Mouse (Mus musculus) midbrain, postnatal 0 days (tissue): Measurements from ENCODE around the gene Cux1. TPM values are rescaled to one million over a fixed set of nuclear protein-coding genes. Genes with fewer than 3 reads are reported as not detected.

ENCODE experiments used
- ATAC-seq: fragments of 200-750 bp; cut with Nextera tagmentation; 2 replicates; pipeline ENCODE4 v1.8.0; 2017; ENCODE audit warnings: moderate number of reproducible peaks, mild to moderate bottlenecking, moderate TSS enrichment, moderate library complexity; ENCODE audit not compliant: low FRiP score
- DNase-seq: peaks from one replicate; pipeline ENCODE4 v3.0.0-alpha.2; 2015; ENCODE audit warnings: low spot score
- H3K27ac ChIP-seq: fragments of 300-500 bp; sonication (generic); 2 replicates; pipeline ENCODE4 v1.5.1; 2014; ENCODE audit warnings: low read depth, mild to moderate bottlenecking, low read length, mixed read lengths
- H3K27me3 ChIP-seq: fragments of 300-500 bp; sonication (generic); 2 replicates; pipeline ENCODE4 v1.6.1; 2014; ENCODE audit warnings: low read length, control low read depth, mixed read lengths; ENCODE audit not compliant: insufficient read depth
- H3K36me3 ChIP-seq: fragments of 300-500 bp; sonication (generic); 2 replicates; pipeline ENCODE4 v1.6.1; 2014; ENCODE audit warnings: low read length, control low read depth, mixed read lengths; ENCODE audit not compliant: insufficient read depth
- H3K4me1 ChIP-seq: fragments of 300-500 bp; sonication (generic); 2 replicates; pipeline ENCODE4 v1.6.1; 2014; ENCODE audit warnings: mild to moderate bottlenecking, control low read depth, antibody characterized with exemption, low read length, mixed read lengths; ENCODE audit not compliant: insufficient read depth
- H3K4me2 ChIP-seq: fragments of 300-500 bp; sonication (generic); 2 replicates; pipeline ENCODE4 v1.6.1; 2014; ENCODE audit warnings: low read depth, mild to moderate bottlenecking, low read length, mixed read lengths; ENCODE audit not compliant: poor library complexity, severe bottlenecking
- H3K4me3 ChIP-seq: fragments of 300-500 bp; sonication (generic); 2 replicates; pipeline ENCODE4 v1.5.1; 2014; ENCODE audit warnings: low read depth, mild to moderate bottlenecking, low read length, moderate library complexity
- H3K9ac ChIP-seq: fragments of 300-500 bp; sonication (generic); replicated peaks from 2 replicates; pipeline ENCODE4 v1.6.1; 2014; ENCODE audit warnings: mild to moderate bottlenecking, low read length, moderate library complexity, mixed read lengths; ENCODE audit not compliant: poor library complexity, severe bottlenecking
- H3K9me3 ChIP-seq: fragments of 300-500 bp; sonication (generic); 2 replicates; pipeline ENCODE4 v1.6.1; 2016; ENCODE audit warnings: low read length, control low read depth
- CTCF ChIP-seq: IDR thresholded peaks from 2 replicates; pipeline ENCODE4 v1.5.1; 2016; ENCODE audit warnings: antibody characterized with exemption, mild to moderate bottlenecking
- WGBS: fragments of 180-500 bp; shearing (Covaris S2); extraction: QIAGEN DNeasy Blood & Tissue Kit; methylation state at CpG from one replicate; pipeline ENCODE4 v1.1.7; 2014; 5-methylcytosine and 5-hydroxymethylcytosine counted together
- polyA plus RNA-seq: library from polyadenylated mRNA; unstranded; fragments of >200 nt; fragmentation: Nextera tagmentation; extraction: Ambion mirVana; gene quantifications from 2 replicates; pipeline ENCODE4 v1.2.1, GENCODE M21; 2015
- total RNA-seq: library from RNA; depleted of rRNA; stranded (reverse); fragments of >200 nt; gene quantifications from 2 replicates; pipeline ENCODE4 v1.2.3, GENCODE M21; 2014

Cux1 gene
- total and polyA plus RNA-seq, 2 experiments from 2014 or later: 97.9 to 133 TPM

DNA sequence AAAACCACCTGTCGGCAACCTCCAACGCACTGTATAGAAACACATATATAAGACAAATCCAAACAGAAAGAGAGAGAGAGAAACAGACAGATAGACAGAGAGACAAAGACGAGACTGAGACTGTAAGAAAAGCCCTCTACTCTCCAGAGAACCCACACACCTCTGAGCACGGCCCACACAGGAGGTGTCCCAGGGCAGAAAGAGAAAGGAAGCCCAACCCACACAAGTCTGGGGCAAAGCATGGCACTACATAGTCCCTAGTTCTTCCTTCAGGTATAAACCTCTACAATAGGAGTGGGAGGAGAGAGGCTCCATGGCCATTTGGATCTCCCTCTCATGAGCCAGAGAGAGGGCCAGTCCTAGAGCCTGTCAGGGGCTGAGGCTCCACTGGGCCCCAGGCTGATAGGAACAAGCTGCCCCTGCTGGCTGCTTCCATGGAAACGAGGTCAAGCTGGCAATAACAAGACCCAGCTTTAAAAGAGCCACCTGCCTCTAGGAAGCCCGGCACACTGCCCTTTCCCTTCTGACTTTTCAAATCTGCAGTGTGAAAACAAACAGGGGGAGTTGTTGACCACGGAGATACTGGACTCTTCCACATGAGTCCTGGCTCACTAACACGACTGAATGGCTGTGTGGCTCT, 99.8 kb downstream of the Cux1 start:
- 18% methylated on average over 6 of the region's 8 CpGs for WGBS
- Histone ChIP-seq H3K36me3 (no peaks in the 10 kb centered on the region), H3K27me3 (no peaks in the 10 kb centered on the region), H3K4me2 (no peak overlapping the region), H3K4me1 (peaks cover 8% of the 10 kb centered on the region; the same call in 1 of the 2 replicates), H3K27ac (no peak overlapping the region), H3K9ac (no peak overlapping the region), H3K9me3 (no peaks in the 10 kb centered on the region), H3K4me3 (no peak overlapping the region)
- peak; percentile 41 for TF ChIP-seq CTCF
- peak; percentile 76 for DNase-seq
- ATAC-seq: no peak

DNA sequence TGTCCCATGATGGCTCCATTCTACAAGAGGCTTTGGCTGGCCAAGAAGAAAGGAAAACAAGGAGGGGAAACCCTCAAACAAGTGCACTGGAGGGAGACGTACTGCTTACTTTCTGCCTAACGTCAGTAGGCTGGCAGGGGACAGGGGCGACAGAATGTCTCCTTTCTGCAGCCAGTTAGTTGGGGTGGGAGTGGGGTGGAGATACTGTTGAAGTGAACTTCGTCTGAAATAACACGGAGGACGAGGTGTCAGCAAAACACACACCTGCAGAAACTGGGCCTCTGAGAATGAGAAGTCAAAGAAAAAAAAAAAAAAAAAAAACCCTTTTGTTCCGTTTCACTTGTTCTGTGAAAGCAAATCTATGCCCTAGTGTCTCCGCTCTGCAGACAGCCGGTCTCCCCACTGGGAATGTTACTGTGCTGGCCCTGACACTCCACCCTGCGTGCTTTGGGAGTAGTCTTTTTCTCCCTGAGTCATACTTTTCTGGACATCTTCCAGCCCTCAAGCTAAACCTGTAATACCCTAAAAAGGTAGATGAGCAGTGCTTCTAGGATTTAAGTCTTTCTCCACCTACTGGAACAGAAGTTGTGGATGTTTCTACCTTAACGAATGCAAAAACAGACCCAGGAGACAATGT, 101.4 kb downstream of the Cux1 start:
- WGBS: 40% methylated on average over 11 of the region's 11 CpGs
- Histone ChIP-seq H3K9me3 (no peaks in the 10 kb centered on the region), H3K4me3 (no peak overlapping the region), H3K9ac (no peak overlapping the region), H3K27me3 (no peaks in the 10 kb centered on the region), H3K4me1 (peaks cover 8% of the 10 kb centered on the region; the same call in 1 of the 2 replicates), H3K36me3 (no peaks in the 10 kb centered on the region), H3K27ac (no peak overlapping the region), H3K4me2 (no peak overlapping the region)
- DNase-seq (no peak), ATAC-seq (no peak)
- no peak for TF ChIP-seq CTCF

DNA sequence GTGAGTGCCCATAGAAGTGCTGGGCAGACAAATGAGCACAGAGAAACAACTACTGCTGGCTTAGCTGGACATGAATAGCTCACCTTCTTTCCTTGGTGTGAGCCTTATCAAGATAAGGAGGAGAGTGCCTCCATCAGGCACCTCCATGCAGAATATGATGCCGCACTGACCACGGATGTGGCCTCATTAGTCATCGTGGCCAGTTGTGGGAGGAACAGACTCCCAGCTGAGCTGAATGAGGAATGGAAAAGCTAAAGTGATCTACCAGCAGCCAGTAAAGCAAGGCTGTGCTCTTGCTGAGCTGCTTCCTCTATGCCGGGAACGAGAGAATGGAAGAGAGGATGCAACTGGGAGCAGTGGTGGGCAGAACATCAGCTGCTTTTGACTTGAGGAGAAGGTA, 101.9 kb downstream of the Cux1 start:
- Histone ChIP-seq H3K9me3 (no peaks in the 10 kb centered on the region), H3K27ac (0 out of 2 replicates have a peak overlapping the region, but pooled peaks have one; percentile 14)

DNA sequence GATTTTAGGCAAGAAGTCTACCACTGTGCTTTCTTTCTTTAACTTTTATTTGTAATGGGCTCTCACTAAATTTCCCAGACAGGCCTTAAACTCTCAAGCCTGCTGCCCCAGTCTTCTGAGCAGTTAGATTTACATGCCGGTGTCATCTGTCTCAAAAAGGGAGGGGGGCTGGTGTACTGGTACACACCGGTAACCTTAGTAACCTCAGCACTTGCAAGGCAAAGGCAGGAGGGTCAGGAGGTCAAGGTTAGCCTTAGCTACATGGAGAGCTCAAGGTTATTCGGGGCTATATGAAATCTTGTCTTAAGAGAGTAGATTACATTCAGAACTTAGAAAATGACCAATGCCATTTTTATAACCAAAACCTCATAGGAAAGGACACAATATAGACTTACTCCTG, 102.4 kb downstream of the Cux1 start:
- Histone ChIP-seq H3K27ac (no peak overlapping the region), H3K9ac (no peak overlapping the region), H3K36me3 (no peaks in the 10 kb centered on the region), H3K9me3 (no peaks in the 10 kb centered on the region), H3K27me3 (no peaks in the 10 kb centered on the region), H3K4me2 (no peak overlapping the region), H3K4me3 (no peak overlapping the region), H3K4me1 (peaks cover 8% of the 10 kb centered on the region; the same call in 1 of the 2 replicates)
- 68% methylated on average over 3 of the region's 3 CpGs for WGBS
- DNase-seq: no peak
- TF ChIP-seq CTCF: no peak
- ATAC-seq: no peak

More for the DNA sequence above, 101.9 kb downstream of the Cux1 start:
- TF ChIP-seq CTCF: no peak
- H3K4me3 ChIP-seq: no peak overlapping the region
- WGBS: 56% methylated on average over 5 of the region's 5 CpGs
- H3K36me3 ChIP-seq: no peaks in the 10 kb centered on the region
- DNase-seq: no peak
- ATAC-seq: no peak
- H3K27me3 ChIP-seq: no peaks in the 10 kb centered on the region
- no peak overlapping the region for H3K4me2 ChIP-seq
- peaks cover 8% of the 10 kb centered on the region; the same call in 1 of the 2 replicates for H3K4me1 ChIP-seq
- H3K9ac ChIP-seq: no peak overlapping the region

DNA sequence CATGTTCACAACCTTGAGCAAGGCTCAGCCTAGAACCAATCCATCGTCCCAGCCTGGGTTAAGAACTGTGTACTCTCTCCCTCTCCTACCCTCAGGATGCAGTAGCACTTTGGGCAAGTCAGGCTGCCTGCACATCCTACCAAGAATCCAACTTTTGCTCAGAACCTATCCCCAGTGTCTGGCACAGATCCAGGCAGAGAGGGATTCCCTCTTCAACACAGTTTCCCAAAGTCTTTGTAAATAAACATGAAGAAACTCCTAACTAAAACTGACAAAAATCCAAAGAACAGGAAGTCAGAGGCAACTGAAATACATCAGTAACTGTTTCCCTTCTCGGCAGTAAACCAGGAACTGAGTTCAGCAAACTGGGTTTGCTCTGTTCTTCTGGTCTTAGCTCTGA, 103.2 kb downstream of the Cux1 start:
- no peak for TF ChIP-seq CTCF
- H3K4me3 ChIP-seq: no peak overlapping the region
- H3K36me3 ChIP-seq: no peaks in the 10 kb centered on the region
- ATAC-seq (no peak), DNase-seq (no peak)
- no peak overlapping the region for H3K9ac ChIP-seq
- no peak overlapping the region for H3K4me2 ChIP-seq
- H3K9me3 ChIP-seq: no peaks in the 10 kb centered on the region
- no peak overlapping the region for H3K27ac ChIP-seq
- peaks cover 8% of the 10 kb centered on the region; the same call in 1 of the 2 replicates for H3K4me1 ChIP-seq
- H3K27me3 ChIP-seq: no peaks in the 10 kb centered on the region
- 75% methylated on average over 2 of the region's 2 CpGs for WGBS

- TF ChIP-seq CTCF: no peak
- 47% methylated on average over 6 of the region's 6 CpGs for WGBS
- H3K4me3 ChIP-seq: no peak overlapping the region
- no peaks in the 10 kb centered on the region for H3K9me3 ChIP-seq
- no peaks in the 10 kb centered on the region for H3K27me3 ChIP-seq
- 0 out of 2 replicates have a peak, but pooled peaks cover 4% of the 10 kb centered on the region for H3K4me1 ChIP-seq
- DNase-seq (no peak), ATAC-seq (no peak)
- no peak overlapping the region for H3K27ac ChIP-seq
- no peak overlapping the region for H3K4me2 ChIP-seq
- H3K36me3 ChIP-seq: no peaks in the 10 kb centered on the region
- H3K9ac ChIP-seq: no peak overlapping the region
Observed at GRCm38 (mm10) chr5:136462613-136463012, 104.7 kb downstream of the Cux1 start.
